Mouse (Mus musculus) gastrocnemius, postnatal 14 days (tissue): Measurements from ENCODE around the gene Ltbr. TPM values are rescaled to one million over a fixed set of nuclear protein-coding genes. Genes with fewer than 3 reads are reported as not detected.
"Not testable (repeated sequence)": the region's sequence is repeated elsewhere in the genome, so short reads cannot be mapped to it uniquely, and the experiment has no call there.

Experiments
- DNase-seq: peaks from one replicate; pipeline ENCODE4 v3.0.0; 2021; ENCODE audit warnings: mixed read lengths
- intact Hi-C: fragments of 180-260 bp; cut with DNase I; formaldehyde crosslinking; loops from one replicate; pipeline ENCODE4 v1.15.1; 2025; ENCODE audit warnings: low total_unique reads
- total RNA-seq, 2 experiments: library from RNA; stranded (reverse); gene quantifications; 2 replicates each; pipeline ENCODE4 v1.2.3; 2021

Ltbr gene
- total RNA-seq, 2 experiments from 2014 or later = 24.8 to 26.3 TPM

- intact Hi-C loops = no loop called here
- no peak for DNase-seq
These were observed 5.6 kb upstream of the Ltbr start for GRCm38 (mm10) chr6:125318981-125319918.

DNA sequence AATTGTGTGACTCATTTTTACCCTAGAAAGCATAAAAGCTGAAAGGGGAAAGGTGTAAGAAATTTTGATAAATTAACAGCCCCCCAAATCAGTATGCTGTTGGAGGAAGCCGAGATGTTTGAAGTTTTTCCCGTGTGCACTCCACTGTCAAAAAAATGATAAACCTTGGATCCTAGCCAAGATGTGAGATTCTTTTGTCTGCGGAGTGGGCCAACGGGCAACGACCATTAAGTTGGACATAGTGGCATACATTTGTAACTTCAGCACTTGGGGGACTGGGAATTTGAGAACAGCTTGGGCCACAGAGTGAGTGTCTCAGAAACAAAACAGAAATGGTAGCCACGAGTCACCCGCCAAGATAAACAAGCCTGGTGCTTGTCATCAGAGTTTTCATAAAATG is 3.4 kb upstream of the Ltbr start:
- intact Hi-C loops = no loop called here
- DNase-seq = no peak

- intact Hi-C loops = no loop called here
These were observed 1.1 kb upstream of the Ltbr start for GRCm38 (mm10) chr6:125314746-125315145.

DNA sequence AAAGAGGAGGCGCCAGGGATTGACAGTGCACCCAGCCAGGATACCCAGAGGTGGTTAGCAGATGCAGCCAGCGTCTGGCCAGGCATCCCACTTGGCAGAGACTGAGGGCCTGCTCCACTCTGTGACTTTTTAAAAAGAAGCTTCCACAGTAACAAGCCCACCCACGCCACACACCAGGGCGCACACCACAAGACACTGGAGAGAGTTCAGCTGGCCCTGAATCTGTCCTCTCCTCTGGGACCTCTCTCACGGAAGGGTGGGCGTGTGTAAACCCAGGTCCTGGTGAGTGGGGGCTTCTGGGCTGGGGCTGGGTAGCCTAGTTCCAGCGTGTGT is 512 bp upstream of the Ltbr start:
- DNase-seq = no peak
- intact Hi-C loops = no loop called here

More at GRCm38 (mm10) chr6:125314746-125315145, 1.1 kb upstream of the Ltbr start:
- DNase-seq = no peak

DNA sequence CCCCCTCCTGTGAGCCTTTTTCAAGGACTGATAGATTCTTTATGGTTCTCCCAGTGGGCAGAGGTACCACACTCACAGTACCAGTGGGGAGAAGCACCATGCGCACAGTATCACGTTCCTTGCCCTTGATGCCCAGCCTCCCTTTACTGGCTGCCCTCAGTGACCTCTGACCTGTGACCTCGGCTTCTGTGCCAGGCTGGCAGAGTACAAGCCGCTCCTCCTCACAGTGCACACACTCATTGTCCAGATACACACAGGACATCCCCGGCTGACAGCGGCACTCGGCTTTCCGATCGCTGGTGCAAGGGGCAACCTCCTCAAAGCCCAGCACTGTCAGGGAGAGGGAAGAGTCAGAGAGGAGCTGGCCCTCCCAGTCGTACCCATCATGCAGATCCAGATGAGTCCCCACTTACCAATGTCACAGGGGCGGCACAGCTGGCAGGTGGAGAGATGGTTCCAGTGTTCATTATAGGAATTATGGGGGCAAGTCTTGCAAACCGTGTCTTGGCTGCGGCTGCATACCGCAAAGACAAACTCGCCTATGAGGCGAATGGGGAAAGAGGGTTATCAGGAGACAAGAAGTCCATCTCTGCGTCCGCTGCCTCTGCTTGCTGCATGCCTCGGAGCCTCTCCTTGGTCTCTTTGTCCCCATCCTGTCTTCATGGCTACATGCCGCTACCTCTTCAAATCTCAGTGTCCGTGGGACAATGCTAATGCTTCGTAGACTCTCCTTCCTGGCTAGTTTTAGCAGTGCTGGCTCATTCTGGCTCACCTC is 917 bp downstream of the Ltbr start:
- no peak for DNase-seq
- intact Hi-C loops = no loop called here

DNA sequence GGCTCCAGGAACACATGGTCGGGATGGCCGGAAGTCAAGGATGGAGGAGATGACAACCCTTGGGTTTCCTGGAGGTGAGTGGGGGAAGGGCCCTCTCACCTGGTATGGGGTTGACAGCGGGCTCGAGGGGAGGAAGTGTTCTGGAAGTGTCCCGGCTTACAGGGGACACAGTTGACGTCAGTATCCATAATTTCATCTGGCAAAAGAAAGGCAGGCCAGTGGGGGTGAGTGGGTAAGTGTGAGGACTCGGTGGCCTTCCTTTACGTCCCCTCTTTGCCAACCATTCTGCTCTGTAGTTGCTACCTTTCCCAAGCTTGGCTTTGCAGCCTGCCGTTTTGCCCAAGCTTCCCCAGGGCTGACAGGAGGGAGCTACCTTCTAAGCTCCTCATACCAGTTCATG is 1.5 kb downstream of the Ltbr start:
- no peak for DNase-seq
- intact Hi-C loops = no loop called here

DNA sequence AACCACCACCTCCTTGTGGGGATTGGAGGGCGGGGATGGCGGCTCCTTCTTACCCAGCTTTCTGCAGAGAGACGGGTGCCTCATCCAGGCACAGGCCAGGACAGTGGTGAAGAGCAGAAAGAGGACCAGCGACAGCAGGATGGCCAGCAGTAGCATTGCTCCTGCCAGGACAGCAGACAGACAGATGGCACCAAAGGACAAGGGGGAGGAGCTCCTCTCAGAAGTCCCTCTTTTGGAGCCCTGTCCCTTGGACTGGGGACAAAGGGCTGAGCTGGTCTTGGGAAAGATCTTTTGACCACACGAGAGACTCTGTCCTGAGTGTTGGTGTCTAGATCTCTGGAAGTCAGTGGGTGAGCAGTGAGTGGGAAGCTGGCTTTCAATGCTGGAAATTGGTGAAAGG is 4.3 kb downstream of the Ltbr start:
- DNase-seq = no peak
- intact Hi-C loops = no loop called here

DNA sequence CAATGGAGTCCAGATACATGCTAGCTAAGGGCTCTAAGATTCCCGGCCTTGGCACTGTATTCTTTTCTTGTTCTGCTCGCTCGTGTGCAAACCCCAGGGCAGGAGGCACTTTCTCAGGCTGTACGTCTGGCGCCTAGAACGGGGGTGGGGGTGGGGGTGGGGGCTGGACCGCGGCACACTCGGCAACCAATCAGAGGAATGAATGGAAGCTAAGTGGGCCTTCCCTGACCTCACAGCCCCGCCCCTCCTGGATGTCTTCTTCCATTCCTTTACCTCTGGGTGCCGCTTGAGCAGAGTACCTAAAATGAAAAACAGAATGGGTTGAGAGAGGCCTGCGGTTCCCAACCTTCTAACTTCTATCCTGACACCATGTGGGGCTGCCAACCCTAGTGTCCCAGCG is 4.8 kb downstream of the Ltbr start:
- intact Hi-C loops = no loop called here
- no peak for DNase-seq

- intact Hi-C loops = no loop called here
- DNase-seq = no peak
These were observed 6.6 kb downstream of the Ltbr start for GRCm38 (mm10) chr6:125307091-125307490.

GRCm38 (mm10) chr6:125305465-125305864 is 8.2 kb downstream of the Ltbr start:
- DNase-seq = no peak
- intact Hi-C loops = no loop called here

DNA sequence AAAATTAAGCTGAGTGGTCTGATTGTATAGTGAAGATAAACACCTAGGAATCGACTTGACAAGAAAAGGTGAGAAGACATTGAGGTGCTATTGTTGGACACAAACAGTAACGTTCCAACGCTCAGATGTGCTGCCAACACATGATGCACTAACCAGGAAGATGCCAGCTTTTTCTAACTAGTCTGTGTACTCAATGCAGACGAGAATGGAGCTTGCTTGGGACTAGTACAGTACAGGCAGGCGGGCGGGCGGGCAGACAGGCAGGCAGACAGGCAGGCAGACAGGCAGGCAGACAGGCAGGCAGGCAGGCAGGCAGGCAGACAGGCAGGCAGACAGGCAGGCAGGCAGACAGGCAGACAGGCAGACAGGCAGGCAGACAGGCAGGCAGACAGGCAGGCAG is 9.3 kb downstream of the Ltbr start:
- intact Hi-C loops, DNase-seq: not testable (repeated sequence)

- intact Hi-C loops = no loop called here
- DNase-seq = no peak
These were observed 10.4 kb downstream of the Ltbr start for GRCm38 (mm10) chr6:125303242-125303641.

GRCm38 (mm10) chr6:125302231-125302982 is 11.3 kb downstream of the Ltbr start:
- intact Hi-C loops = no loop called here
- no peak for DNase-seq

GRCm38 (mm10) chr6:125300982-125301381 is 12.7 kb downstream of the Ltbr start:
- intact Hi-C loops = no loop called here
- no peak for DNase-seq

GRCm38 (mm10) chr6:125297149-125297820 is 16.4 kb downstream of the Ltbr start:
- intact Hi-C loops = no loop called here

GRCm38 (mm10) chr6:125294049-125294448 is 19.6 kb downstream of the Ltbr start:
- no peak for DNase-seq
- intact Hi-C loops = no loop called here

More at GRCm38 (mm10) chr6:125297149-125297820, 16.4 kb downstream of the Ltbr start:
- DNase-seq = no peak

DNA sequence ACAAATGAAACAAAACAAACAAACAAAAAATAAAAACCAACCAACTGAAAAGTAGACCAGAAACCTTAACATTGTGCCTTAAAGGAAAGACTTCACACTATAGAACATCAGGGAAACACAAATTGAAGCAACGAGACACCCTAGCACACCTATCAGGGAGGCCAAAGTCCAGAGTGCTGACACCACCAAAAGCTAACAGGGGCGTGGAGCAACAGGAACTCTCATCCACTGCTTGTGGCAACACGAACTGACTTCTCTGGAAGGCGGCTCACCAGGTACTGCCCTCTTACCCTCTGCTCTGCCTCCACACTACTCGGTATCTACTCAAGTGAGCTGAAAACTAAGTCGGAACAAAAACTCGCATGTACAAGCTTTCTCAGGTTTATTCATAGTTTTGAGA is 21.4 kb downstream of the Ltbr start:
- intact Hi-C loops = no loop called here
- DNase-seq = no peak

- DNase-seq = no peak
- intact Hi-C loops = no loop called here
These were observed 22.4 kb downstream of the Ltbr start for GRCm38 (mm10) chr6:125291329-125291728.

GRCm38 (mm10) chr6:125288730-125289129 is 25.0 kb downstream of the Ltbr start:
- no peak for DNase-seq
- intact Hi-C loops = no loop called here

DNA sequence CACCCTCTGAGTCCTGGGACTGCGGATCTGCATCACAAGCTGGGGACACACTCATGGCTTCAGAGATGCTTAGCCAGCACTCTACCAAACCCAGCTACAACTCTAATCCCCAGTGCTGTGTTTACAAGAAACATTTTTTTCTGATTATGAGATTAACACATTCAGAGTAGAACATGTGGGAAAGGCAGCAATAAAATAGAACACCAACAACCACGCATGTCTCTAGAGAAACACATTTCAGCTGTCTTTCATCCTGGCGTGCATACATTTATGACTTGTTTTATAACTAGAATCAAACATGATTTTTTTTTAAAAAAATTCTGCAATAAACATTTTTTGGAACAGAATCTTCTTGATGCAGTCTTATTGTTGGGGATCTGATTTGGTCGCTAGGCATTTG is 26.7 kb downstream of the Ltbr start:
- DNase-seq = no peak
- intact Hi-C loops = no loop called here
